Mouse (Mus musculus): ENCODE results near the gene Serpina12. TPM values are rescaled to one million over a fixed set of nuclear protein-coding genes. Genes with fewer than 3 reads are reported as not detected.

Serpina12 gene
- polyA plus RNA-seq, 1 experiment from 2014 or later = not detected

Other genes with a start within 250 kb of the Serpina12 start
- gene Serpina1b, start 214.1 kb downstream of the Serpina12 start, polyA plus RNA-seq (2014; fragmentation: Nextera tagmentation; extraction: Ambion mirVana) = 0.28 TPM in 1 of 2 replicates, not detected in the other
- gene Serpina1a, start 180.9 kb downstream of the Serpina12 start, polyA plus RNA-seq (2014; fragmentation: Nextera tagmentation; extraction: Ambion mirVana) = 0.20 and 0.23 TPM in 2 replicates
- gene Serpina1c, start 139.6 kb downstream of the Serpina12 start, polyA plus RNA-seq (2014; fragmentation: Nextera tagmentation; extraction: Ambion mirVana) = not detected in 2 replicates
- gene Serpina1e, start 85.5 kb downstream of the Serpina12 start, polyA plus RNA-seq (2014; fragmentation: Nextera tagmentation; extraction: Ambion mirVana) = not detected in 2 replicates
- gene Serpina11, start 54.5 kb downstream of the Serpina12 start, polyA plus RNA-seq (2014; fragmentation: Nextera tagmentation; extraction: Ambion mirVana) = not detected in 2 replicates
- 0.27 and 0.36 TPM in 2 replicates for gene Serpina9, start 30.7 kb downstream of the Serpina12 start, polyA plus RNA-seq (2014; fragmentation: Nextera tagmentation; extraction: Ambion mirVana)
- not detected in 2 replicates for gene Serpina5, start 56.7 kb upstream of the Serpina12 start, polyA plus RNA-seq (2014; fragmentation: Nextera tagmentation; extraction: Ambion mirVana)
- gene Serpina3a, start 68.3 kb upstream of the Serpina12 start, polyA plus RNA-seq (2014; fragmentation: Nextera tagmentation; extraction: Ambion mirVana) = not detected in 2 replicates
- 0.19 TPM in 1 of 2 replicates, not detected in the other for gene Serpina3b, start 83.6 kb upstream of the Serpina12 start, polyA plus RNA-seq (2014; fragmentation: Nextera tagmentation; extraction: Ambion mirVana)
- 0.08 TPM in 1 of 2 replicates, not detected in the other for gene Serpina3c, start 109.4 kb upstream of the Serpina12 start, polyA plus RNA-seq (2014; fragmentation: Nextera tagmentation; extraction: Ambion mirVana)
- not detected in 2 replicates for gene Serpina3f, start 170.1 kb upstream of the Serpina12 start, polyA plus RNA-seq (2014; fragmentation: Nextera tagmentation; extraction: Ambion mirVana)
- 2.4 and 3.7 TPM in 2 replicates for gene Serpina3g, start 191.8 kb upstream of the Serpina12 start, polyA plus RNA-seq (2014; fragmentation: Nextera tagmentation; extraction: Ambion mirVana)
- 0.53 TPM in 1 of 2 replicates, not detected in the other for gene Serpina3i, start 218.7 kb upstream of the Serpina12 start, polyA plus RNA-seq (2014; fragmentation: Nextera tagmentation; extraction: Ambion mirVana)

All from heart, embryonic 14.5 days (tissue).